ENCODE assay signal across 8 mouse cellular contexts in the genomic region with DNA sequence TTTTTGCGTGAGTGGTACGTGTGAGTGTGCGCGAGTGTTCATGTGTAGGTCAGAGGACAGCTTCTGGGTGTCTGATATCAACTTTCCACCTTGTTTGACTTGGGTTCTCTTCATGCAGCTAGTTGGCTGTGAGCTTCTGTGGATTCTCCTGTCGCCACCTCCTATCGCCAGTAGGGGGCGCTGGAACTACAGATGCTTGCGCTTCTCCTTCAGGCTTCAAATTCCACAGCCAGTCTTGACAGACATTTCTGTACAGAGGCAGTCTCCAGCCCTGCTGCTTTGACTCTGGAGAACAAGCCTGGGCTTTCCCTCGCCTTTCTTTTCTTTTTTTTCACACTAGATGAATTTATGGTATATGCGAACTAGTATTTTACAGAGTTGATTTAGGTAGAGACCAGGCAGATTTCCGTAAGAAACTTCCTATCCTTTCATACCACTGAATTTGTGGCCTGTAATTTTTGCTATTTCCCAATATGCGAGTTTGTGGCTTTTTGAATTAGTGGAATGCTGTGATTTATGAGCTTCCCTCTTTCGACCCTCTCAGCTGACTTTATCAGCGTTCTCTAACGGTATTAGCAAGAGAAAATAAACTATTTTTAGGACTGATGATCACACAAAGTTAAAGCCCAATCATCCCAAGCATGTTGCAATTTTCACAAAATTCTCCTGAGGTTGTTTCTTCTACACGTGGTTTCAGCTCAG.
DNase-seq lines count a peak whose midpoint lies in the region; ATAC-seq and TF ChIP-seq lines count a peak whose summit lies in the region.

No protein-coding gene starts in this region.

- no peak overlapping the region for H3K4me2 ChIP-seq in midbrain, embryonic 14.5 days (ENCODE audit: low read length)
- no peak overlapping the region for H3K4me2 ChIP-seq in midbrain, embryonic 16.5 days (ENCODE audit: low read length)
- no peak overlapping the region for H3K4me2 ChIP-seq in intestine, embryonic 16.5 days (ENCODE audit: low read depth, low read length)

- no peak for TF ChIP-seq POLR2A in cerebellum, adult 2 months (IDR thresholded peaks at IDR 0.05; ENCODE audit: borderline replicate concordance, insufficient read depth, low read length)
- TF ChIP-seq POLR2A in olfactory bulb, adult 2 months (IDR thresholded peaks at IDR 0.05; ENCODE audit: insufficient read depth, low read depth, low read length): no peak

- H3K9me3 ChIP-seq in midbrain, embryonic 14.5 days (ENCODE audit: control insufficient read depth, low read length): no peaks in the 10 kb centered on the region
- no peaks in the 10 kb centered on the region for H3K9me3 ChIP-seq in midbrain, embryonic 16.5 days (replicated peaks; ENCODE audit: control insufficient read depth, low read length, poor library complexity, severe bottlenecking)
- H3K9me3 ChIP-seq in intestine, embryonic 16.5 days (ENCODE audit: control insufficient read depth, low read length): no peaks in the 10 kb centered on the region

- H3K9ac ChIP-seq in midbrain, embryonic 14.5 days (replicated peaks; ENCODE audit: low read length): no peak overlapping the region
- no peak overlapping the region for H3K9ac ChIP-seq in midbrain, embryonic 16.5 days (ENCODE audit: low read depth, low read length)
- H3K9ac ChIP-seq in intestine, embryonic 16.5 days (ENCODE audit: low read depth, low read length): no peak overlapping the region

- intact Hi-C loops in left cerebral cortex, postnatal 36 days (cut with DNase I): loop anchor here (5.0 kb wide), 2 partner anchors 216 to 246 kb away; no protein-coding TSS in a partner anchor

- H3K36me3 ChIP-seq in midbrain, embryonic 14.5 days (ENCODE audit: control insufficient read depth, insufficient read depth, low read length): no peaks in the 10 kb centered on the region
- H3K36me3 ChIP-seq in midbrain, embryonic 16.5 days (ENCODE audit: control insufficient read depth, insufficient read depth, low read length): no peaks in the 10 kb centered on the region
- H3K36me3 ChIP-seq in intestine, embryonic 16.5 days (ENCODE audit: control insufficient read depth, insufficient read depth, low read length): no peaks in the 10 kb centered on the region

- WGBS in midbrain, embryonic 14.5 days: 43% methylated on average over 16 of the region's 16 CpGs
- WGBS in midbrain, embryonic 16.5 days: 40% methylated on average over 16 of the region's 16 CpGs
- WGBS in cerebellum, adult 2 months: 43% methylated on average over 16 of the region's 16 CpGs
- WGBS in intestine, embryonic 16.5 days: 31% methylated on average over 16 of the region's 16 CpGs
- 42% methylated on average over 16 of the region's 16 CpGs for whole genome bisulfite sequencing in olfactory bulb, adult 2 months

- no peak for ATAC-seq in midbrain, embryonic 14.5 days (ENCODE audit: low FRiP score, low TSS enrichment)
- ATAC-seq in midbrain, embryonic 16.5 days: no peak
- peak; percentile 31; the same call in 1 of the 2 replicates for ATAC-seq in intestine, embryonic 16.5 days

- peak; percentile 93 for DNase-seq in midbrain, embryonic 14.5 days
- DNase-seq in cerebellum, adult 2 months: peak; percentile 57 to 72
- DNase-seq in frontal cortex, adult 2 months (ENCODE audit: extremely low spot score in 1 of 2, low spot score in 1 of 2): peak; percentile 78 to 95
- DNase-seq in left cerebral cortex, postnatal 36 days (ENCODE audit: low spot score in 2 of 2): peak; percentile 79 to 82
- DNase-seq in thymus, postnatal 36 days: peak; percentile 13 to 21

- no peak overlapping the region for H3K27ac ChIP-seq in midbrain, embryonic 14.5 days (replicated peaks; ENCODE audit: low read depth, low read length)
- H3K27ac ChIP-seq in midbrain, embryonic 16.5 days (ENCODE audit: low read length): no peak overlapping the region
- no peak overlapping the region for H3K27ac ChIP-seq in cerebellum, adult 2 months (ENCODE audit: insufficient read depth, low read length)
- no peak overlapping the region for H3K27ac ChIP-seq in intestine, embryonic 16.5 days (ENCODE audit: low read length)
- no peak overlapping the region for H3K27ac ChIP-seq in olfactory bulb, adult 2 months (ENCODE audit: insufficient read depth, low read depth, low read length)

- H3K27me3 ChIP-seq in midbrain, embryonic 14.5 days (ENCODE audit: control insufficient read depth, insufficient read depth, low read length): no peaks in the 10 kb centered on the region
- H3K27me3 ChIP-seq in midbrain, embryonic 16.5 days (ENCODE audit: control insufficient read depth, insufficient read depth, low read depth, low read length): no peaks in the 10 kb centered on the region
- H3K27me3 ChIP-seq in cerebellum, adult 2 months (ENCODE audit: control insufficient read depth, insufficient read depth, low read length): no peaks in the 10 kb centered on the region
- no peaks in the 10 kb centered on the region for H3K27me3 ChIP-seq in intestine, embryonic 16.5 days (replicated peaks; ENCODE audit: control insufficient read depth, insufficient read depth, low read length)

- no peaks in the 10 kb centered on the region for H3K4me1 ChIP-seq in midbrain, embryonic 14.5 days (ENCODE audit: control insufficient read depth, insufficient read depth, low read length)
- H3K4me1 ChIP-seq in midbrain, embryonic 16.5 days (ENCODE audit: control insufficient read depth, insufficient read depth, low read length): no peaks in the 10 kb centered on the region
- no peaks in the 10 kb centered on the region for H3K4me1 ChIP-seq in cerebellum, adult 2 months (ENCODE audit: control insufficient read depth, insufficient read depth, low read length)
- H3K4me1 ChIP-seq in intestine, embryonic 16.5 days (ENCODE audit: control insufficient read depth, insufficient read depth, low read length): no peaks in the 10 kb centered on the region
- no peaks in the 10 kb centered on the region for H3K4me1 ChIP-seq in olfactory bulb, adult 2 months (ENCODE audit: control insufficient read depth, insufficient read depth, low read length)

- TF ChIP-seq CTCF in cerebellum, adult 2 months (IDR thresholded peaks at IDR 0.05; ENCODE audit: borderline replicate concordance, insufficient read depth, low read depth, low read length): peak; percentile 84
- TF ChIP-seq CTCF in olfactory bulb, adult 2 months (IDR thresholded peaks at IDR 0.05; ENCODE audit: insufficient read depth, low read depth, low read length): peak; percentile 60; the same call in 1 of the 2 replicates

- no peak overlapping the region for H3K4me3 ChIP-seq in midbrain, embryonic 14.5 days (replicated peaks; ENCODE audit: low read depth, low read length)
- no peak overlapping the region for H3K4me3 ChIP-seq in midbrain, embryonic 16.5 days (ENCODE audit: low read depth, low read length)
- H3K4me3 ChIP-seq in cerebellum, adult 2 months (replicated peaks; ENCODE audit: insufficient read depth, low read depth, low read length): no peak overlapping the region
- H3K4me3 ChIP-seq in intestine, embryonic 16.5 days (ENCODE audit: low read length): no peak overlapping the region
- no peak overlapping the region for H3K4me3 ChIP-seq in olfactory bulb, adult 2 months (ENCODE audit: insufficient read depth, low read depth, low read length)

Comparison
In these comparisons a context has a peak if more than half of its experiments do, and no peak if none do; other contexts are left out.
1. DNase-seq: peak in every context shown above with its lines; median percentile 93 in midbrain, embryonic 14.5 days; 86 in frontal cortex, adult 2 months; 80 in left cerebral cortex, postnatal 36 days; 64 in cerebellum, adult 2 months; 17 in thymus, postnatal 36 days.